Mouse (Mus musculus) ES-Bruce4 (cell line): ENCODE results near the gene Cryab.

Experiments
- CTCF ChIP-seq: IDR thresholded peaks from one replicate; pipeline ENCODE4 v1.8.1; 2011; ENCODE audit warnings: low read depth, low read length
- EP300 ChIP-seq: IDR thresholded peaks from 2 replicates; pipeline ENCODE4 v1.6.1; 2011; ENCODE audit warnings: low read depth, low read length; ENCODE audit not compliant: insufficient read depth
- POLR2A ChIP-seq: IDR thresholded peaks from one replicate; pipeline ENCODE4 v1.8.1; 2011; ENCODE audit warnings: low read length; ENCODE audit not compliant: insufficient read depth

DNA sequence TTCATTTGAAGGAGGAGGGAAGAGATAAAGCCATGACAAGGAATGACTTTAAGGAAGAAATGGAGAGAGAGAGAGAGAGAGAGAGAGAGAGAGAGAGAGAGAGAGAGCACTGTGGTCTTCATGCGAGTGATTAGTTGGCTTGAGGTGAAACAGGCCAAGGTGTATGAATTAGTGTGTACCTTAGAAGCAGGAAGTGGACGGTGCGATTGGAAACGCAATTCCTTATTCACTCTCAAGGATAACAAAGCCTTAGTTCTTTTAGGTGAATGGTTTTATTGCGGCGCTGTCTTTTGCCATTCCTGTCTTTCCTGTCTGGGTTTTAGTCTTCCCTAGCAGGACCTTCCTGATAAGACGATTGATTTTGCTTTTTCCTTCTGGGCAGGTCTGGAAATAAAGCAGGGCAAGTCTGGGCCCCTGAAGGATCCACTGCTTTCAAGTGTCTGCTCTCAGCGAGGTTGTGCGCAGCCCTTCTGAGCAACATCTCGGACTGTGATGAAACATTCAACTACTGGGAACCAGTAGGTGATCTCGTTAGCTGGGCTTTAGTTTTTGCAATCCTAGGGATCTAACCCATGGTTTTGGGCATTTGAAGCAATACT is 25.1 kb downstream of the Cryab start:
- TF ChIP-seq POLR2A (no peak), CTCF (no peak), EP300 (no peak)
